Mouse (Mus musculus): ENCODE measurements at regions not wholly inside any gene's neighbourhood (a gene's known extent, or its start where the extent isn't known, plus 50 kb on each side); places are given as distances from the start of the nearest gene placed in this dataset.

- ATAC-seq (replicated peaks; ENCODE audit: insufficient number of reproducible peaks, low FRiP score, low TSS enrichment, low read depth) (no peak), DNase-seq (ENCODE audit: low spot score) (peak; percentile 14)
- no peaks in the 10 kb centered on the region for H3K9me3 ChIP-seq (replicated peaks; ENCODE audit: control insufficient read depth, low read length)
- H3K36me3 ChIP-seq (replicated peaks; ENCODE audit: control insufficient read depth, insufficient read depth, low read depth, low read length): no peaks in the 10 kb centered on the region
- H3K4me1 ChIP-seq (ENCODE audit: control insufficient read depth, insufficient read depth, low read length): no peaks in the 10 kb centered on the region
- 52% methylated on average over 2 of the region's 2 CpGs for WGBS
- no peaks in the 10 kb centered on the region for H3K27me3 ChIP-seq (ENCODE audit: control insufficient read depth, insufficient read depth, low read length)
- no peak overlapping the region for H3K4me2 ChIP-seq (ENCODE audit: low read depth, low read length)
- no peak overlapping the region for H3K9ac ChIP-seq (replicated peaks; ENCODE audit: low read length)
- no peak overlapping the region for H3K4me3 ChIP-seq (ENCODE audit: low read depth, low read length)
- no peak overlapping the region for H3K27ac ChIP-seq (replicated peaks; ENCODE audit: low read depth, low read length)
Observed at GRCm38 (mm10) chr3:126491251-126491913, 104.7 kb upstream of the Camk2d start.

GRCm38 (mm10) chr3:126491914-126492265, 104.2 kb upstream of the Camk2d start:
- no peak overlapping the region for H3K4me2 ChIP-seq (ENCODE audit: low read depth, low read length)
- ATAC-seq (replicated peaks; ENCODE audit: insufficient number of reproducible peaks, low FRiP score, low TSS enrichment, low read depth) (no peak), DNase-seq (ENCODE audit: low spot score) (no peak)
- no peak overlapping the region for H3K9ac ChIP-seq (replicated peaks; ENCODE audit: low read length)
- H3K36me3 ChIP-seq (replicated peaks; ENCODE audit: control insufficient read depth, insufficient read depth, low read depth, low read length): no peaks in the 10 kb centered on the region
- no peaks in the 10 kb centered on the region for H3K9me3 ChIP-seq (replicated peaks; ENCODE audit: control insufficient read depth, low read length)
- WGBS: 88% methylated on average over 3 of the region's 3 CpGs
- H3K4me1 ChIP-seq (ENCODE audit: control insufficient read depth, insufficient read depth, low read length): no peaks in the 10 kb centered on the region
- H3K27ac ChIP-seq (replicated peaks; ENCODE audit: low read depth, low read length): no peak overlapping the region
- H3K4me3 ChIP-seq (ENCODE audit: low read depth, low read length): no peak overlapping the region
- no peaks in the 10 kb centered on the region for H3K27me3 ChIP-seq (ENCODE audit: control insufficient read depth, insufficient read depth, low read length)

- WGBS: 35% methylated on average over 2 of the region's 2 CpGs
- no peaks in the 10 kb centered on the region for H3K4me1 ChIP-seq (ENCODE audit: control insufficient read depth, insufficient read depth, low read length)
- ATAC-seq (replicated peaks; ENCODE audit: insufficient number of reproducible peaks, low FRiP score, low TSS enrichment, low read depth): no peak
Observed at GRCm38 (mm10) chr3:126498823-126499222, 97.3 kb upstream of the Camk2d start.

GRCm38 (mm10) chr3:126500247-126500646, 95.9 kb upstream of the Camk2d start:
- Histone ChIP-seq H3K27me3 (ENCODE audit: control insufficient read depth, insufficient read depth, low read length) (no peaks in the 10 kb centered on the region), H3K9me3 (replicated peaks; ENCODE audit: control insufficient read depth, low read length) (no peaks in the 10 kb centered on the region), H3K9ac (replicated peaks; ENCODE audit: low read length) (no peak overlapping the region), H3K27ac (replicated peaks; ENCODE audit: low read depth, low read length) (no peak overlapping the region), H3K36me3 (replicated peaks; ENCODE audit: control insufficient read depth, insufficient read depth, low read depth, low read length) (no peaks in the 10 kb centered on the region), H3K4me3 (ENCODE audit: low read depth, low read length) (no peak overlapping the region), H3K4me1 (ENCODE audit: control insufficient read depth, insufficient read depth, low read length) (no peaks in the 10 kb centered on the region), H3K4me2 (ENCODE audit: low read depth, low read length) (no peak overlapping the region)
- 68% methylated on average over 2 of the region's 2 CpGs for WGBS
- no peak for ATAC-seq (replicated peaks; ENCODE audit: insufficient number of reproducible peaks, low FRiP score, low TSS enrichment, low read depth)
- DNase-seq (ENCODE audit: low spot score): no peak

More at GRCm38 (mm10) chr3:126498823-126499222, 97.3 kb upstream of the Camk2d start:
- no peaks in the 10 kb centered on the region for H3K27me3 ChIP-seq (ENCODE audit: control insufficient read depth, insufficient read depth, low read length)
- H3K4me3 ChIP-seq (ENCODE audit: low read depth, low read length): no peak overlapping the region
- no peak overlapping the region for H3K27ac ChIP-seq (replicated peaks; ENCODE audit: low read depth, low read length)
- no peak for DNase-seq (ENCODE audit: low spot score)
- no peak overlapping the region for H3K9ac ChIP-seq (replicated peaks; ENCODE audit: low read length)
- H3K9me3 ChIP-seq (replicated peaks; ENCODE audit: control insufficient read depth, low read length): no peaks in the 10 kb centered on the region
- H3K4me2 ChIP-seq (ENCODE audit: low read depth, low read length): no peak overlapping the region
- no peaks in the 10 kb centered on the region for H3K36me3 ChIP-seq (replicated peaks; ENCODE audit: control insufficient read depth, insufficient read depth, low read depth, low read length)

GRCm38 (mm10) chr3:126501826-126502225, 94.3 kb upstream of the Camk2d start:
- ATAC-seq (replicated peaks; ENCODE audit: insufficient number of reproducible peaks, low FRiP score, low TSS enrichment, low read depth) (no peak), DNase-seq (ENCODE audit: low spot score) (no peak)
- H3K9me3 ChIP-seq (replicated peaks; ENCODE audit: control insufficient read depth, low read length): no peaks in the 10 kb centered on the region
- no peaks in the 10 kb centered on the region for H3K4me1 ChIP-seq (ENCODE audit: control insufficient read depth, insufficient read depth, low read length)
- no peak overlapping the region for H3K9ac ChIP-seq (replicated peaks; ENCODE audit: low read length)
- H3K27me3 ChIP-seq (ENCODE audit: control insufficient read depth, insufficient read depth, low read length): no peaks in the 10 kb centered on the region
- no peak overlapping the region for H3K4me3 ChIP-seq (ENCODE audit: low read depth, low read length)
- no peak overlapping the region for H3K27ac ChIP-seq (replicated peaks; ENCODE audit: low read depth, low read length)
- H3K4me2 ChIP-seq (ENCODE audit: low read depth, low read length): no peak overlapping the region
- 92% methylated on average over 2 of the region's 2 CpGs for WGBS
- H3K36me3 ChIP-seq (replicated peaks; ENCODE audit: control insufficient read depth, insufficient read depth, low read depth, low read length): no peaks in the 10 kb centered on the region

- no peaks in the 10 kb centered on the region for H3K9me3 ChIP-seq (replicated peaks; ENCODE audit: control insufficient read depth, low read length)
- H3K36me3 ChIP-seq (replicated peaks; ENCODE audit: control insufficient read depth, insufficient read depth, low read depth, low read length): no peaks in the 10 kb centered on the region
- no peak overlapping the region for H3K4me3 ChIP-seq (ENCODE audit: low read depth, low read length)
- H3K27ac ChIP-seq (replicated peaks; ENCODE audit: low read depth, low read length): no peak overlapping the region
- 35% methylated on average over 1 of the region's 1 CpGs for WGBS
- no peaks in the 10 kb centered on the region for H3K4me1 ChIP-seq (ENCODE audit: control insufficient read depth, insufficient read depth, low read length)
- no peak overlapping the region for H3K9ac ChIP-seq (replicated peaks; ENCODE audit: low read length)
- H3K4me2 ChIP-seq (ENCODE audit: low read depth, low read length): no peak overlapping the region
- DNase-seq (ENCODE audit: low spot score) (peak; percentile 91), ATAC-seq (replicated peaks; ENCODE audit: insufficient number of reproducible peaks, low FRiP score, low TSS enrichment, low read depth) (0 out of 2 replicates have a peak, but pooled peaks have one; percentile 39)
- H3K27me3 ChIP-seq (ENCODE audit: control insufficient read depth, insufficient read depth, low read length): no peaks in the 10 kb centered on the region
Observed at GRCm38 (mm10) chr3:126505685-126506084, 90.4 kb upstream of the Camk2d start.

GRCm38 (mm10) chr3:126514842-126515241, 81.3 kb upstream of the Camk2d start:
- H3K9me3 ChIP-seq (replicated peaks; ENCODE audit: control insufficient read depth, low read length): no peaks in the 10 kb centered on the region
- no peak overlapping the region for H3K27ac ChIP-seq (replicated peaks; ENCODE audit: low read depth, low read length)
- no peak overlapping the region for H3K4me3 ChIP-seq (ENCODE audit: low read depth, low read length)
- H3K4me1 ChIP-seq (ENCODE audit: control insufficient read depth, insufficient read depth, low read length): no peaks in the 10 kb centered on the region
- H3K9ac ChIP-seq (replicated peaks; ENCODE audit: low read length): no peak overlapping the region
- no peaks in the 10 kb centered on the region for H3K36me3 ChIP-seq (replicated peaks; ENCODE audit: control insufficient read depth, insufficient read depth, low read depth, low read length)
- no peak overlapping the region for H3K4me2 ChIP-seq (ENCODE audit: low read depth, low read length)
- no peaks in the 10 kb centered on the region for H3K27me3 ChIP-seq (ENCODE audit: control insufficient read depth, insufficient read depth, low read length)
- 14% methylated on average over 2 of the region's 2 CpGs for WGBS
- ATAC-seq (replicated peaks; ENCODE audit: insufficient number of reproducible peaks, low FRiP score, low TSS enrichment, low read depth) (peak; percentile 79), DNase-seq (ENCODE audit: low spot score) (peak; percentile 86)

GRCm38 (mm10) chr3:126534118-126534820, 61.8 kb upstream of the Camk2d start:
- no peaks in the 10 kb centered on the region for H3K36me3 ChIP-seq (replicated peaks; ENCODE audit: control insufficient read depth, insufficient read depth, low read depth, low read length)
- H3K4me1 ChIP-seq (ENCODE audit: control insufficient read depth, insufficient read depth, low read length): no peaks in the 10 kb centered on the region
- no peak overlapping the region for H3K27ac ChIP-seq (replicated peaks; ENCODE audit: low read depth, low read length)
- H3K4me3 ChIP-seq (ENCODE audit: low read depth, low read length): no peak overlapping the region
- no peaks in the 10 kb centered on the region for H3K27me3 ChIP-seq (ENCODE audit: control insufficient read depth, insufficient read depth, low read length)
- no peak overlapping the region for H3K9ac ChIP-seq (replicated peaks; ENCODE audit: low read length)
- WGBS: 48% methylated on average over 7 of the region's 7 CpGs
- ATAC-seq (replicated peaks; ENCODE audit: insufficient number of reproducible peaks, low FRiP score, low TSS enrichment, low read depth) (no peak), DNase-seq (ENCODE audit: low spot score) (peak; percentile 6)
- H3K4me2 ChIP-seq (ENCODE audit: low read depth, low read length): no peak overlapping the region
- no peaks in the 10 kb centered on the region for H3K9me3 ChIP-seq (replicated peaks; ENCODE audit: control insufficient read depth, low read length)

Measured in embryonic facial prominence, embryonic 11.5 days (tissue).